Mouse (Mus musculus) MEL (cell line): ENCODE measurements around the gene Sprr1a.

Source experiments
- CTCF ChIP-seq, 3 experiments: IDR thresholded peaks in 2 of 3; conservative IDR thresholded peaks in 1 of 3; 2 replicates each; pipeline ENCODE4 v1.5.1; 2011 to 2012; ENCODE audit warnings: low read length in 3 of 3, low read depth in 2 of 3, mild to moderate bottlenecking in 2 of 3, improper control_type of control experiment in 1 of 3, inconsistent platforms in 1 of 3, mixed read lengths in 1 of 3, moderate library complexity in 1 of 3; ENCODE audit not compliant: control insufficient read depth in 1 of 3, insufficient read depth in 1 of 3, poor library complexity in 1 of 3, severe bottlenecking in 1 of 3
- GATA1 ChIP-seq: IDR thresholded peaks from 2 replicates; pipeline ENCODE4 v1.6.1; 2011; ENCODE audit warnings: low read depth, low read length, improper control_type of control experiment
- KAT2A ChIP-seq: conservative IDR thresholded peaks from 2 replicates; pipeline ENCODE4 v1.6.1; 2012; ENCODE audit warnings: low read depth, low read length, improper control_type of control experiment, inconsistent platforms
- POLR2A ChIP-seq, 2 experiments: IDR thresholded peaks; 2 replicates each; pipeline ENCODE4 v1.6.1; 2011 to 2012; ENCODE audit warnings: low read length in 2 of 2, mild to moderate bottlenecking in 2 of 2, control low read depth in 1 of 2, improper control_type of control experiment in 1 of 2, low read depth in 1 of 2, moderate library complexity in 1 of 2; ENCODE audit not compliant: control insufficient read depth in 1 of 2, insufficient read depth in 1 of 2, poor library complexity in 1 of 2
- USF1 ChIP-seq: IDR thresholded peaks from 2 replicates; pipeline ENCODE4 v1.6.1; 2014; ENCODE audit warnings: low read depth, mild to moderate bottlenecking, inconsistent platforms, low read length, improper control_type of control experiment, moderate library complexity

GRCm38 (mm10) chr3:92440177-92440576 is 45.5 kb downstream of the Sprr1a start:
- no peak for TF ChIP-seq CTCF (IDR thresholded peaks at IDR 0.05 in 2 of 3, conservative IDR thresholded peaks at IDR 0.05 in 1 of 3; ENCODE audit: control insufficient read depth in 1 of 3, insufficient read depth in 1 of 3, low read depth in 2 of 3, low read length in 3 of 3, poor library complexity in 1 of 3, severe bottlenecking in 1 of 3)
- no peak for TF ChIP-seq KAT2A
- TF ChIP-seq GATA1, result no peak
- TF ChIP-seq POLR2A (IDR thresholded peaks at IDR 0.05; ENCODE audit: control insufficient read depth in 1 of 2, insufficient read depth in 1 of 2, low read depth in 1 of 2, low read length in 2 of 2, poor library complexity in 1 of 2), result no peak
- TF ChIP-seq USF1, result no peak
